Mouse (Mus musculus) mouse embryonic stem cell (cell line): ENCODE results near the gene Glb1l.

Experiments
- in situ Hi-C, 2 experiments: fragments of 300-500 bp; cut with MboI; formaldehyde crosslinking; loops; 1 replicate in 1 of 2; 3 replicates in 1 of 2; pipeline ENCODE4 v1.14.3; 2019 to 2020; ENCODE audit warnings: low sequenced_read_pairs in 2 of 2, low pct_unique_long_range_greater_than_20kb in 1 of 2, mixed read lengths in 1 of 2; ENCODE audit not compliant: unreplicated experiment in 1 of 2

Glb1l gene

DNA sequence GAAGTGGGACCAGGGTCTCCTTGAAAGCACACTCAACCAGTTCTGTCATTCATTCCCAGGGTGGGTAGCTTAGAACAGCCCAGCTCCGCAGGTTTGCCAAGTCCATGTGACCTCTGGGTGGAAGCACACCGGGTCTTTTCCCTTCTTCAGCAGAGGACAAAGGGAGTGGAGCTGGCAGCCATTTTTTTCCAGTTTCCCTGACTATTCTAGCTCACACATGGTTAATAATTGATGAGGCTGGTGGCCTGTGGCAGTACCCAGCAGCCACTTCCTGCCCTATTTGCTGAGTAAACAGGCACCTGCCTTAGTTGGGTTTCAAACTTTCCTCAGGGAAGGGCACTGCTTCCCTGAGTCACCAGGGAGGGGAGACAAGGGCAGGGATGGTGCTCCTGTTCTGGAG is 3.8 kb upstream of the Glb1l start:
- in situ Hi-C loops: no loop called here

DNA sequence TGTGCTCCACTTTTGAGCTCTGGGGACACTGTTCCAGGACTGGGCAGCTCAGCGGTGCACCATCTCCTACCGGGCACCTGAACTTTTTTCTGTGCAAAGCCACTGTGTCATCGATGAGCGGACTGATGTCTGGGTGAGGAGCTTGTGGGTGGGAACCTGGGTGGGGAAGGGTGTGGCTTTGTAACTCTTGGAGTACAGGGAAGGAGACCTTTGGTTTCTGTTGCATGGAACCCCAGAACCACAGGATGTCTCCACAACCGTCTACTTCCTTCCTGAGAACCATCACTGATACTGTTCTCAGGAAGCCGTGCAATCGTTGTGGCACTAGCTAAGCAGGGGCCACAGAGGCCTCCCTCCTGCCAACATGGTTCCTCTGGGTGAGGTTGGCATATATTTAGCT is 2.5 kb upstream of the Glb1l start:
- in situ Hi-C loops: no loop called here

DNA sequence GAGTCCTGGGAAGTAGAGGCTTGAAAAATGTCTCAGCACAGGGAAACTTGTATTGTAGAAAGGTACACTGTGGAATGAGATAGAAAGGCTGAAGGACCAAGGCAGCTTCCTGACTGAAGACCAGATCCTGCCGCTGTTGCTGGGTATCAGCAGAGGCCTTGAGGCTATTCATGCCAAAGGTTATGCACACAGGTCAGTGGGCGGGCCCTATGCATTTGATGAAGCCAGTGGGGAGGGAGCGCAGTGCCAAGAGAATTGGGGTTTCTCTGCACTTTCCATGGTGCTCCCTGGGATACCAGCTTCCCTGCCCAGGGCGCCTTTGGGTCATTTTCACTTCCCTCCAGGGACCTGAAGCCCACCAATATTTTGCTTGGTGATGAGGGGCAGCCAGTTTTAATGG is 1.9 kb upstream of the Glb1l start:
- in situ Hi-C loops: no loop called here

DNA sequence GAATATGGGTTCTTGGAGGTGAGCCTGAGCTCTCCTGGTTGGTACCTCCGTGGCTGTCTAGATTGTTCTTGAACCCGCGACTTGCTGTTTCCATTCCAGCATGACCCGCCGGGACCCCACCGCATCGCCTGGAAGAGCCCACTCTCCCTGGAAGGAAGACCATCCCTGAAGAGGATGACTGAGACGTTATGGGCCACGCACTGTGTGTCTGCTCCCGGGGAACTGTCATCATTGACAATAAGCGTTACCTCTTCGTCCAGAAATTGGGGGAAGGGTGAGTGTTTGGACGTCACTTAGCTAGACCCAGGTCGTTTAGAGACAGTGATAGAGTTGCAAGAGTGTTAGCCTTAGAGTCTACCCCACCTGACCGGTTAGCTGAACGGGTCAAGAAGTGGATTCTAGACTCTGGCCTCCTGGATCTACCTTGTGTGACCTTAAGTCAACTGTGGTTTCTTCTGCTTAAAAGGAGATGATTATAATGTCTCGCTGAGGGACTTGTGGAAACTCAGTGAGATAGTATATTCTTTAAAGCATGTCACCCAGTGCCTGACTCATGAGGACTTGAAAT is 612 bp upstream of the Glb1l start:
- in situ Hi-C loops: no loop called here

DNA sequence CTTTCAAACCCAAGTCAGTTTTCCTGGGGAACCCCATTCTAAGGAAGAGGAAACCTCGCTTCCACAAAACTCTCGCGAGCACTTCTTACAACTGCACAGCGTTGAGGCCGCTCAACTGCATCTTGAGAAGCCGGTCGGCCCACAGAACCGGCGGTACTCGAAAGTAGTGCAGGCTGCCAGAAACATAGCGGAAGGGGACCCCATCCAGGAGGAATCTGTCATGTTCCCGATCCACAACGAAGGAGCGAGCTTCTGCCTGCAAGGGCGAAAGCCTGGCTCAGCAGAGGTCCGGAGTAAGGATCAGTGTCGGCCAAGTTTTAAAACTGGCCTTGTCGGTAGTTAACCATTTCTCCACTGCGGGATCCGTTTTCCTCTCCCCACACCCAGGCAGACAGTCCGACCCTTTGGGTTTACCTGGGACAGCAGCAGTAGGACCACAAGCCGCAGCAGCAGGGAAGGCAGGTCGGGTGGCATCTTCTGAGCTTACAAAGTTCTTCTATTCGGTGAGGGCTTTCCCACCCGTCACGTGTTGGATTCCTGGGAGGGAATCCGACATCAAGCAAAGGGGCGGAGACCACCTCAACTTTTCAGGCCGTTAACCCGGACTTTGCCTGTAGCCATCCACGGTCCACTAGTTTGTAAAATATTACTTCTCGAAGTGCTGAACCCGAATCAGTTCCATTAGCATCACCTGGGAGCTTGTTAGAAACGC is 1.5 kb downstream of the Glb1l start:
- in situ Hi-C loops: no loop called here

DNA sequence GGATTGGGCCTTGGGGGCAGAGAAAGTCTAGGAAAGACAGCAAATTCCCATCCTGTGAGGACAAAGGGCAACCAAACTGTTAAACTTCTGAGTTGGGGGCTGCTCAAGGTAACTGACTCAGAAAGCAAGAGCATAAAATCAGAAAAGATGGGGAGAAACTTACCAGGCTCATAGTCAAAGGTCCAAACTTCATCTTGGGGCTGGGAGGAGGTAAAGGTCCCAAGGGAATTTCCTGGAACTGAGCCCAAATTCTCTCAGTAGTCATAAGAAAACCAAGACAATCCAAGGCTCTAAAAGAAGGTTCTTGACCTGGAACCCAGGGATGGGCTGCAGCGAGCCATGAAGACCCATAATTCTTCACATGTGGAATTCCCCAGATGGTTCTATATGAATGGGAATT is 9.4 kb downstream of the Glb1l start:
- in situ Hi-C loops: no loop called here

DNA sequence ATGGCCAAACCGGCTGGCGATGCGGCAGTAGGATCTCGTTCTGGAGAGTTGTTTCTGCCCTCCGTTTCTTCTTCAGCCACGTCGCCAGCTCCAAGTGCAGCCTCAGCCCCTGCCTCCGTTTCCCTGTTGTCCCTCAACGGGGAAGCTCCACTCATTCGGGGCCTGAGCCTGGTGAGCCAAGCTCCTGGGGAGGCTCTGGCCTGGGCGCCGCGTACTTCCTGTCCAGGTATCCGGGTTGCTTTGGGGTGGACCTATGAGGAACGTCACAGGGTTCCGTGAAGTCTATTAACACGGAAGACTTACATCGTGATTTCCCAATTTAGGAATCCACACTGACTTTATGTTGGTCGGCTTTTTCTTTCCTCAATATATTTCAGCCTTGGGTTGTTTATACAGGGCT is 18.2 kb downstream of the Glb1l start:
- in situ Hi-C loops: no loop called here

DNA sequence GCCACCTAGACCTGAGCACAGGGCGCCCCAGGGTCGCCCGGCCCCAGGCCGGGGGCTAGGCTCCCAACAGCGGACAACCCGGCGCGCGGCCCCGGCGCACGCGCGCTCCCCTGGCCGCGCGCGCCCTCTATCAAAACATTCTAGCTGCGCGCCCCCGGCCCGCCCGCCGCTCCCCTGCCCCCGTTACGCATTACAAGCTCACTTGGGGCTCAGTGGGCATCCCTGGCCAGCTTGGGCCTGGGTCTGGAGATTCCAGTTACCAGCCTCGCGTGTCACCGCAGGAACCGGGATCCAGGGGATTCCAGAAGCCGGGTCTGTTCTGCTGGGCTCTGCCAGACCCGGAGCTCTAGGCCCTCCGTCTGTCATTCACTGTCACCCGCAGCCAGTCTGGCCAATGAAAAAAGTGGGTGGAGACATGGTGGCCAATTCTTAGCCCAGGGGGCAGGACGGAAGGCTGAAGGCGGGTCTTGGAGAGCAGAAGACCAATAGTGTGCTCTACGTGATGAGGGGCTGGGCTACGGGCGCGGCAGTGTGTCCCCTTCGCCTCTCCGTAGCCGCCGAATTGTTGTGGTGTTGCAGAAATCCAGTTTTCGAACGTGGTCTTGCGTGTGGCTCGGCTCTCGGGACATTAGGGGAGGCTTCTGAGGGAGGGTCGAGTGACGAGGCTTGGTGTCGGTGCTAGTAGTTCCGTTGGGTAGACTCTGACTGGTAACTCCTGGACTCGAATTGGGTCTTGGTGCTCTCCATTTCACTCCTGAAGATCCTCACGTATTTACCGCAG is 18.8 kb downstream of the Glb1l start, which contains the start of the genes Ankzf1 and Atg9a:
Gene Ankzf1, plus strand, starts transcription at position 530 of the 781 bp plus-strand sequence.
Gene Atg9a, minus strand, starts transcription at position 575 of the 781 bp plus-strand sequence.
- in situ Hi-C loops: no loop called here

DNA sequence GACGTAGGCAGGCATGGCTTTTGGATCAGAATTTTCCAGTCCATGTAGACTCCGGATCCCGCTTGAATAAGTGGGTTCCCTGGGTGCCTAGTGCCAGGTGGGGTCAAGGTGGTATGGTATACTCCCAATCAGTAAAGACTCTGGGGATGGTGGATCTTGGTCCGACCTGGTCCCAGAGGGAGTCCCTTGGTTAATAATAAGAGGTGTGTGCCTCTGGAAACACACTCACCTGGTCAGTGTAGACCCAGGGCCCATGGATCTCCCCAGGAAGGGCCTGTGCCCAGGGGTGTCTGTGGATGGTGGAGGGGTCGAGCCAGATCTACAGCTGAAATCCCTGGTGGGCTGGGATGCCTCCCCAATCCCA is 19.4 kb downstream of the Glb1l start:
- in situ Hi-C loops: no loop called here

DNA sequence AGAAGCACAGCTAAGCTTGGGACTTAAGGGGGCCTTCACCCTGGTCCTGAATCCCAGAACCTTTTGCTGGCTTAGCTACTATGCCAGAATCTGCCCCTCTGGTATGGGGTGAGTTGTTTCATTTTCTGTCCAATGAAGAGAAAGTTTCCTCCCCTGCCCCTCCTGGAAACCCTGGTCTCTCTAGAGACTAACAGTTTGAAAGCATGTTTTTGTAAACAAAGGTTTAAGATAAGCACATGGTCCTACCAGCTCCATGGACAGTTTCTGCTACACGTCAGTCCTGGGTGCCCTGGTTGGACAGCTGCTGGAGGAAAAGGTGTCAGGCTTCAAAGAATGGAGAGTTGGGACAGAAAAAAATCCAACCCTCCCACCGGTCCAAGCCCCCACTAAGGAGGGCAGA is 20.0 kb downstream of the Glb1l start:
- in situ Hi-C loops: no loop called here

DNA sequence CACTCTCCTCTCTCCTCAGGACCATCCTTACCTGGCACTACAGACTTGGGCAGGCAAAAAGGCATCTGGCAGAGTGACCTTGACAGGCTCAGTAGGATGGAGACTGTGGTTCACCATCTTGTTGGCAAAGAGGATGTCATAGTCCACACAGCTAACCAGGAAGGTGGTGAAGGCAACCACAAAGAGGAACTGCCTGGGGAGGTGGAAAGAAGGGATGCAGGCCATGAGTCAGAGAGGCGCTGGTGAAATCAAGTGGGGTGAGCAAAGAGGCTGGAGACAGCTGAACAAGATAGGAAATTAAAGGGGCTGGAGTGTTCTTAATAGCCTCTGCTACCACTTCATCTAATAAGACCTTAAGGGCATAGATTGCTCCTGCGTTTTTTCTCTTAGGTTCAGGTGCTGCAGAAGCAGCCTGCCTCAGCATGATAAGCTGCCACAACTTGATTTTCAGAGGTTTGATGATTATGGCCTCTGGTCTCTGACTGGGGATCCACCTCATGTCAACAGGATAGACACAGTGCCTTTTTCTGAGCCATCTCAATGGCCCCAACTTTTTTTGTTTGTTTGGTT is 22.6 kb downstream of the Glb1l start:
- in situ Hi-C loops: loop anchor here in 1 of 2 experiments (10.0 kb wide), 1 partner anchor 67 kb away; no protein-coding TSS in a partner anchor

DNA sequence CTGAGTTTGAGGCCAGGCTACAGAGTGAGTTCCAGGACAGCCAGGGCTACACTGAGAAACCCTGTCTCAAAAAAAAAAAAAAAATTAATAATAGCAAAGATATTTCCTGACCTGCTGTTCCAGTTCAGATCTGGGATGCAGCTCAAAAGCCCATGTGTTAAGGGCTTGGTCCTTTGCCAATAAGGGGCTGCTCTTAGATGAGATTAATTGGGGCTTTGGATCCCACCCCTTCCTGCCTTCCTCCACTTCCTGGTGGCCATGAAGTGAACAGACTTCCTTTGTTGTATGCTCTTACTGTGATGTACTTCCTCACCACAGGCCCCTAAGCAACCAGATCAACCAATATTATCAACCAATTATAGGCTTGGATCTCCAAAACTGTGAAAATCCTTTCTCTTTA is 23.5 kb downstream of the Glb1l start:
- in situ Hi-C loops: loop anchor here in 1 of 2 experiments (10.0 kb wide), 1 partner anchor 68 kb away; no protein-coding TSS in a partner anchor

DNA sequence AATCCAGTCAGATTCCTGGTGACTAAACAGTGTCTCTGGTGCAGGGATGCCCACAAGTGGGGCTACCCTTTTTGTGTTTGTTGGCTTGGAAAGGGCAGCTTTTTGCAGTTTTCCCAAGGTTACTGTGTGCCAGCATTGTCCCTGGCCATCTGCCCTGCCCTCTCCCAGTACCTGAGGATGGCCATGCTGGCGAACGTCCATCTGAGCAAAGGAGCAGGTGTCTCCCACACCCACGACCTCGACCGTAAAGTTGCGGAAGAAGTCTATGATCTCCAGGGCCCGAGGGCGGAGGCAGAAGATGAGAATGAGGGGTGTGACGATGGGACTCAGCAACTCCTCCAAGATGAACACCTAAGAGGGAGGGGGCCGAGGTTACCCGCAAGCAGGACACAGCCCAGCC is 25.1 kb downstream of the Glb1l start:
- in situ Hi-C loops: loop anchor here in 1 of 2 experiments (10.0 kb wide), 1 partner anchor 69 kb away; no protein-coding TSS in a partner anchor

DNA sequence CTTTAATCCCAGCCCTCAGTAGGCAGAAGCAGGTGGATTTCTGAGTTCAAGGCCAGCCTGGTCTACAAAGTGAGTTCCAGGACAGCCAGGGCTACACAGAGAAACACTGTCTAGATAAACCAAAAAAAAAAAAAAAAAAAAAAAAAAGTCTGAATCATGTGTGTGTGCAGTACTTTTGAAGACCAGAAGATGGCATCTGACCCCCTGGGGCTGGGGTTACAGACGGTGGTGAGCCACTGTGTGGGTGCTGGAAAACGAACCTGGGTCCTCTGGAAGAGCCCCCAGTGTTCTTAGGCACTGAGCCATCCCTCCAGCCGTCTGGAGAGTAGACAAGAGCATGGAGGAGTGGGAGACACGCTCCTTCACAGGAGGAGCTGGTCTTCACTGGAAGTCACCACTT is 28.5 kb downstream of the Glb1l start:
- in situ Hi-C loops: loop anchor here in 1 of 2 experiments (10.0 kb wide), 1 partner anchor 73 kb away; no protein-coding TSS in a partner anchor

DNA sequence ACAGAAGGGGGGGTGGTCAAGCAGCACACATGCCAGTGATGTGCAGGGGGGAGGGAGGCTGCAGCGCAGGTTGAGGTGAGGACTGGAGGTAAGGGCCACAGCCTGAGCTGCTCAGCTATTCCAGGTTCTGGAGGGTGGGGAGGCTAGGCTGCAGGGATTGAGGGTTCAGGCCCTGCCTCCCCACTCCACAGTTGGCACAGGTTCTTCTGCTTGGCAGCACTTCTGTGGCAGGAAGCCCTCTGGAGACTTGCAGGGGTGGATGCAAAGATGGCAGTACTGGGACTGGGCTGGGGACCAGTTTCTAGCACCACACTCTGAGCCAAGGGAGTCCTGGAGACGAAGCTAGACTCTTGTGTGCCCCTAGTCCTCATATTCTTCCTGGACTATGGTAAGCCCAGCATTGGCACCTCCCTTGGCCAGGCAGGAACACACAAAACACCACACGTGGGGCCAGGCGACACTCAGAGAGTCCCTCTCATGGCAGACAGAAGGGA is 29.2 kb downstream of the Glb1l start:
- in situ Hi-C loops: loop anchor here in 1 of 2 experiments (10.0 kb wide), 1 partner anchor 73 kb away; no protein-coding TSS in a partner anchor

DNA sequence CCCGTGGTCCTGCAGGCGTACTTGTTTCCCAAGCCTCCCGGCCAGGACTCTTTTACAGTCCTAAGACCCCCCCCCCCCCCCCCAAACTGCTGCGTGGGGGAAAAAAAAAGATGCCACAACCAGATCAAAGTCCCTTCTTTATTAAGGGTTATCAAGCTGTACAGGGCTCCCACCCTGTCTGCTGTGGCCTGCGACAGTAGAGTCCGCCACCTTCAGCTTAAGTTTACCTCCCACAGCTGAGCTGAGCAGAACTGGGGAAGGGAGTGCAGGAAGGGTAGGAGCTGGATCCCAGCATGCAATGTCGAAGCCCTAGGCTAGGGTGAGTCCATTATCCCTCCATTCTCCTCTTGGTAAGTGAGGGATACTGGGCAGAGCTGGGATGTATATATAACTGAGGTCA is 29.9 kb downstream of the Glb1l start:
- in situ Hi-C loops: loop anchor here in 1 of 2 experiments (10.0 kb wide), 1 partner anchor 74 kb away; no protein-coding TSS in a partner anchor

DNA sequence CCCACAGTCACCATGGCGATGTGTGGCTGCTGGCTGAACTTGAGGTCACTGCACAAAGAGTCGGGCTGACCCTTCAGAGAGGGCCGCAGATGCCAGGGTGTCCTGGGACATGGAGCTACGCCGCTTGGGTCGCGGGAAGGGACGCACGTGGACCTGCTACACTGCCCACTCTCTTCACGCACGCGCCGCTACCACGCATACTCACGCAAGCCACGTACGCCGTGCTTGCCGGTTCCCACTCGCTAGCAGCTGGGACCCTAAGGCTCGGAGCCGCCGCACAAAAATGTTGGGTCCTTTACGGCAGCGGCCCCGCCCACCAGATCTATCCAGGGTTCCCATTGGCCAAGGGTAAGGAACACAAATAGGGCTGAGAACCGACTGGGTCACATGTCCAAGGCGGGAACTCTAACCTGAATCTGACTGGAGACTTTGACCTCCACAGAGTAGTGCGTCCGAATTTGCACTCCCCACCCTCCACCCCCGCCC is 30.5 kb downstream of the Glb1l start, which contains the start of gene Abcb6:
Gene Abcb6, minus strand, starts transcription at position 288 of the 486 bp plus-strand sequence.
- in situ Hi-C loops: loop anchor here in 1 of 2 experiments (10.0 kb wide), 1 partner anchor 75 kb away; no protein-coding TSS in a partner anchor
